Mouse (Mus musculus): ENCODE data around the gene Ttc39b. TPM values are rescaled to one million over a fixed set of nuclear protein-coding genes. Genes with fewer than 3 reads are reported as not detected.
A peak's percentile ranks its signal among the peaks of the same experiment; 100 is the strongest.

Ttc39b gene
- polyA plus RNA-seq, 2 experiments, result 0.60 to 2.1 TPM

- H3K27me3 ChIP-seq (ENCODE audit: control insufficient read depth, insufficient read depth, low read length), result peaks cover 12% of the 10 kb centered on the region
- no peak for TF ChIP-seq CTCF (IDR thresholded peaks at IDR 0.05; ENCODE audit: low read depth)
- no peak for TF ChIP-seq EP300 (IDR thresholded peaks at IDR 0.05; ENCODE audit: low read depth)
- no peak for DNase-seq (ENCODE audit: low read depth in 3 of 3, low spot score in 3 of 3)
- no peak for ATAC-seq (ENCODE audit: insufficient read depth)
- H3K27ac ChIP-seq, result no peak overlapping the region
- H3K9ac ChIP-seq (replicated peaks), result no peak overlapping the region
- WGBS (ENCODE audit: insufficient replicate concordance), result 30% methylated on average over 9 of the region's 9 CpGs
- peaks cover under 1 to 4% of the 10 kb centered on the region in 2 experiments; a peak in 2 of 4 replicates for H3K4me1 ChIP-seq (replicated peaks; ENCODE audit: control insufficient read depth in 2 of 2, insufficient read depth in 2 of 2, low read length in 1 of 2)
- no peaks in the 10 kb centered on the region for H3K9me3 ChIP-seq (ENCODE audit: control insufficient read depth, low read length)
- H3K36me3 ChIP-seq (replicated peaks; ENCODE audit: control insufficient read depth, insufficient read depth, low read depth), result no peaks in the 10 kb centered on the region
- H3K4me3 ChIP-seq (ENCODE audit: insufficient read depth in 1 of 2, low read depth in 2 of 2, low read length in 2 of 2), result no peak overlapping the region
- no peak overlapping the region for H3K4me2 ChIP-seq (ENCODE audit: low read depth)
Observed at GRCm38 (mm10) chr4:83328026-83328945, 4.2 kb upstream of the Ttc39b start.

GRCm38 (mm10) chr4:83327526-83327925 is 3.5 kb upstream of the Ttc39b start:
- Histone ChIP-seq H3K36me3 (replicated peaks; ENCODE audit: control insufficient read depth, insufficient read depth, low read depth) (no peaks in the 10 kb centered on the region), H3K4me2 (ENCODE audit: low read depth) (no peak overlapping the region), H3K27me3 (ENCODE audit: control insufficient read depth, insufficient read depth, low read length) (peaks cover 19% of the 10 kb centered on the region), H3K9ac (replicated peaks) (no peak overlapping the region), H3K4me3 (ENCODE audit: insufficient read depth in 1 of 2, low read depth in 2 of 2, low read length in 2 of 2) (no peak overlapping the region), H3K27ac (no peak overlapping the region), H3K9me3 (ENCODE audit: control insufficient read depth, low read length) (no peaks in the 10 kb centered on the region), H3K4me1 (replicated peaks; ENCODE audit: control insufficient read depth in 2 of 2, insufficient read depth in 2 of 2, low read length in 1 of 2) (peaks cover 2 to 7% of the 10 kb centered on the region in 2 experiments; a peak in 3 of 4 replicates)
- 31% methylated on average over 4 of the region's 4 CpGs for WGBS (ENCODE audit: insufficient replicate concordance)
- TF ChIP-seq CTCF (IDR thresholded peaks at IDR 0.05; ENCODE audit: low read depth) (no peak), EP300 (IDR thresholded peaks at IDR 0.05; ENCODE audit: low read depth) (no peak)
- no peak for ATAC-seq (ENCODE audit: insufficient read depth)
- DNase-seq (ENCODE audit: low read depth in 3 of 3, low spot score in 3 of 3), result no peak

DNA sequence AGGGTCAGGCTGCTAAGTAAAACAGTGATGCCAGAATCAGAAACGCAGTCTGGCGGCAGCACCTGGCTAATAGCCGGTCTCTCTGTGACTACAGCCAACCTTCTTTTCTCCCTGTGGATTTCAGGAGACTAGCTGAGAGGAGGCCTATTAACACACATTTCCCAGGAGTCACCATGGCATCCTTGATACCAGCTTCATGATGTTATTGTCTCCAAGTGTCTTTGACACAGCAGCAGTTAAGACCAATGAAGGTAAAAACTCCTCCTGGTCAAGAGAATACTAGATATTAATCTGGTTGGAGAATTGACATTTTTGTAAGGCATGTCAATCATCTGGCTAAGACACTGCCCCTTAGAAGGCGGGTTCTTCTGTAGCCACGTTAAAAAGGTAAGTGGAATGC is 1.3 kb upstream of the Ttc39b start:
- WGBS (ENCODE audit: insufficient replicate concordance), result 54% methylated on average over 5 of the region's 5 CpGs
- H3K4me2 ChIP-seq (ENCODE audit: low read depth), result no peak overlapping the region
- no peak overlapping the region for H3K27ac ChIP-seq
- DNase-seq (ENCODE audit: low read depth in 3 of 3, low spot score in 3 of 3), result no peak
- no peaks in the 10 kb centered on the region for H3K9me3 ChIP-seq (ENCODE audit: control insufficient read depth, low read length)
- H3K4me3 ChIP-seq (ENCODE audit: insufficient read depth in 1 of 2, low read depth in 2 of 2, low read length in 2 of 2), result no peak overlapping the region
- TF ChIP-seq EP300 (IDR thresholded peaks at IDR 0.05; ENCODE audit: low read depth), result no peak
- TF ChIP-seq CTCF (IDR thresholded peaks at IDR 0.05; ENCODE audit: low read depth), result no peak
- peaks cover 2 to 7% of the 10 kb centered on the region in 2 experiments; a peak in 3 of 4 replicates for H3K4me1 ChIP-seq (replicated peaks; ENCODE audit: control insufficient read depth in 2 of 2, insufficient read depth in 2 of 2, low read length in 1 of 2)
- ATAC-seq (ENCODE audit: insufficient read depth), result no peak
- H3K9ac ChIP-seq (replicated peaks), result no peak overlapping the region
- H3K36me3 ChIP-seq (replicated peaks; ENCODE audit: control insufficient read depth, insufficient read depth, low read depth), result no peaks in the 10 kb centered on the region
- H3K27me3 ChIP-seq (ENCODE audit: control insufficient read depth, insufficient read depth, low read length), result peaks cover 19% of the 10 kb centered on the region

GRCm38 (mm10) chr4:83323201-83323903 is 703 bp downstream of the Ttc39b start:
- Histone ChIP-seq H3K36me3 (replicated peaks; ENCODE audit: control insufficient read depth, insufficient read depth, low read depth) (no peaks in the 10 kb centered on the region), H3K9me3 (ENCODE audit: control insufficient read depth, low read length) (no peaks in the 10 kb centered on the region), H3K4me3 (ENCODE audit: insufficient read depth in 1 of 2, low read depth in 2 of 2, low read length in 2 of 2) (peak overlapping the region; percentile 58 to 64), H3K4me2 (ENCODE audit: low read depth) (peak overlapping the region; percentile 76), H3K9ac (replicated peaks) (peak overlapping the region; percentile 36), H3K27me3 (ENCODE audit: control insufficient read depth, insufficient read depth, low read length) (peaks cover 19% of the 10 kb centered on the region), H3K4me1 (replicated peaks; ENCODE audit: control insufficient read depth in 2 of 2, insufficient read depth in 2 of 2, low read length in 1 of 2) (peaks cover 2 to 7% of the 10 kb centered on the region in 2 experiments; a peak in 3 of 4 replicates), H3K27ac (no peak overlapping the region)
- no peak for TF ChIP-seq EP300 (IDR thresholded peaks at IDR 0.05; ENCODE audit: low read depth)
- TF ChIP-seq CTCF (IDR thresholded peaks at IDR 0.05; ENCODE audit: low read depth), result peak; percentile 25
- peak; percentile 26 for ATAC-seq (ENCODE audit: insufficient read depth)
- 4% methylated on average over 48 of the region's 48 CpGs for WGBS (ENCODE audit: insufficient replicate concordance)
- DNase-seq (ENCODE audit: low read depth in 3 of 3, low spot score in 3 of 3), result peak; percentile 18 to 20 (median 20)

GRCm38 (mm10) chr4:83319736-83320135 is 4.3 kb downstream of the Ttc39b start:
- TF ChIP-seq CTCF (IDR thresholded peaks at IDR 0.05; ENCODE audit: low read depth) (no peak), EP300 (IDR thresholded peaks at IDR 0.05; ENCODE audit: low read depth) (no peak)
- Histone ChIP-seq H3K9me3 (ENCODE audit: control insufficient read depth, low read length) (no peaks in the 10 kb centered on the region), H3K27ac (no peak overlapping the region), H3K27me3 (ENCODE audit: control insufficient read depth, insufficient read depth, low read length) (peaks cover 17% of the 10 kb centered on the region), H3K36me3 (replicated peaks; ENCODE audit: control insufficient read depth, insufficient read depth, low read depth) (no peaks in the 10 kb centered on the region), H3K9ac (replicated peaks) (no peak overlapping the region), H3K4me1 (replicated peaks; ENCODE audit: control insufficient read depth in 2 of 2, insufficient read depth in 2 of 2, low read length in 1 of 2) (peaks cover 7 to 10% of the 10 kb centered on the region in 2 experiments), H3K4me3 (ENCODE audit: insufficient read depth in 1 of 2, low read depth in 2 of 2, low read length in 2 of 2) (no peak overlapping the region), H3K4me2 (ENCODE audit: low read depth) (no peak overlapping the region)
- 67% methylated on average over 4 of the region's 4 CpGs for WGBS (ENCODE audit: insufficient replicate concordance)
- no peak for ATAC-seq (ENCODE audit: insufficient read depth)
- no peak for DNase-seq (ENCODE audit: low read depth in 3 of 3, low spot score in 3 of 3)

Data from liver, embryonic 14.5 days (tissue).